Mouse (Mus musculus): Measurements from ENCODE around the gene Ubp1.

Gene Ubp1

GRCm38 (mm10) chr9:113969399-113969798 is 38.7 kb downstream of the Ubp1 start:
- DNase-seq (ENCODE audit: low spot score), result no peak

- no peak for DNase-seq (ENCODE audit: low spot score)
Measured at GRCm38 (mm10) chr9:113970041-113970440, 39.3 kb downstream of the Ubp1 start.

- DNase-seq (ENCODE audit: low spot score), result no peak
Measured at GRCm38 (mm10) chr9:113971615-113972014, 40.9 kb downstream of the Ubp1 start.

GRCm38 (mm10) chr9:113973857-113974256 is 43.1 kb downstream of the Ubp1 start:
- no peak for DNase-seq (ENCODE audit: low spot score)

GRCm38 (mm10) chr9:113974945-113975344 is 44.2 kb downstream of the Ubp1 start:
- DNase-seq (ENCODE audit: low spot score), result no peak

- no peak for DNase-seq (ENCODE audit: low spot score)
Measured at GRCm38 (mm10) chr9:113975442-113975841, 44.7 kb downstream of the Ubp1 start.

- DNase-seq (ENCODE audit: low spot score), result no peak
Measured at GRCm38 (mm10) chr9:113976264-113976663, 45.5 kb downstream of the Ubp1 start.

GRCm38 (mm10) chr9:113977225-113977840 is 46.6 kb downstream of the Ubp1 start:
- DNase-seq (ENCODE audit: low spot score), result no peak

GRCm38 (mm10) chr9:113978656-113979055 is 47.9 kb downstream of the Ubp1 start:
- no peak for DNase-seq (ENCODE audit: low spot score)

GRCm38 (mm10) chr9:113979356-113979755 is 48.6 kb downstream of the Ubp1 start:
- DNase-seq (ENCODE audit: low spot score), result no peak

- DNase-seq (ENCODE audit: low spot score), result no peak
Measured at GRCm38 (mm10) chr9:113981099-113981880, 50.6 kb downstream of the Ubp1 start.

GRCm38 (mm10) chr9:113982451-113982850 is 51.7 kb downstream of the Ubp1 start:
- DNase-seq (ENCODE audit: low spot score), result no peak

GRCm38 (mm10) chr9:113982883-113983670 is 52.3 kb downstream of the Ubp1 start:
- DNase-seq (ENCODE audit: low spot score), result no peak

GRCm38 (mm10) chr9:113984946-113985620 is 54.3 kb downstream of the Ubp1 start:
- DNase-seq (ENCODE audit: low spot score), result no peak

- DNase-seq (ENCODE audit: low spot score), result peak; percentile 87
Measured at GRCm38 (mm10) chr9:113990547-113991248, 60.0 kb downstream of the Ubp1 start.

- no peak for DNase-seq (ENCODE audit: low spot score)
Measured at GRCm38 (mm10) chr9:113992810-113993209, 62.1 kb downstream of the Ubp1 start.

GRCm38 (mm10) chr9:113998311-113998710 is 67.6 kb downstream of the Ubp1 start:
- DNase-seq (ENCODE audit: low spot score), result no peak

GRCm38 (mm10) chr9:114006801-114007200 is 76.1 kb downstream of the Ubp1 start:
- no peak for DNase-seq (ENCODE audit: low spot score)

- DNase-seq (ENCODE audit: low spot score), result no peak
Measured at GRCm38 (mm10) chr9:114007850-114008350, 77.2 kb downstream of the Ubp1 start.

GRCm38 (mm10) chr9:114009526-114009925 is 78.8 kb downstream of the Ubp1 start:
- no peak for DNase-seq (ENCODE audit: low spot score)

- no peak for DNase-seq (ENCODE audit: low spot score)
Measured at GRCm38 (mm10) chr9:114011203-114011602, 80.5 kb downstream of the Ubp1 start.

All from adipocyte (in vitro differentiated cells).